Mouse (Mus musculus): Measurements from ENCODE around the gene Stra8.

GRCm38 (mm10) chr6:34906661-34907060, 13.3 kb upstream of the Stra8 start:
- TF ChIP-seq CTCF (IDR thresholded peaks at IDR 0.05; ENCODE audit: borderline replicate concordance, control insufficient read depth, extremely low read depth, insufficient read depth, low read length, poor library complexity) (no peak), POLR2A (IDR thresholded peaks at IDR 0.05; ENCODE audit: control insufficient read depth, extremely low read depth, insufficient read depth, low read length, poor library complexity) (no peak)

Measured in thymus, adult 2 months (tissue).